Mouse (Mus musculus) embryonic stem cell, embryonic (primary cell): ENCODE measurements at regions not wholly inside any gene's neighbourhood (a gene's known extent, or its start where the extent isn't known, plus 50 kb on each side); places are given as distances from the start of the nearest gene placed in this dataset.
"Not testable (repeated sequence)": the region's sequence is repeated elsewhere in the genome, so short reads cannot be mapped to it uniquely, and the experiment has no call there.

Experiments
- CTCF ChIA-PET, 4 experiments: fragments of 300-600 bp in 2 of 4; fragments of 350-600 bp in 2 of 4; sonication (Branson Sonifier 250); formaldehyde crosslinking; loops; one replicate each; lab custom pipeline; 2022; ENCODE audit warnings: inconsistent platforms in 2 of 4; lab: Charles Lee
- POLR2A ChIA-PET, 4 experiments: fragments of 300-600 bp in 2 of 4; fragments of 350-600 bp in 2 of 4; sonication (Branson Sonifier 250); formaldehyde crosslinking; loops; one replicate each; lab custom pipeline; 2022; ENCODE audit warnings: antibody characterized with exemption in 4 of 4, inconsistent platforms in 1 of 4; lab: Charles Lee

- POLR2A ChIA-PET, CTCF ChIA-PET: not testable (repeated sequence)
These were observed 1531.6 kb upstream of the B3galt2 start for GRCm38 (mm10) chr1:142108826-142109225.

GRCm38 (mm10) chr1:142157310-142157709, 1483.2 kb upstream of the B3galt2 start:
- CTCF ChIA-PET: no interaction called here
- POLR2A ChIA-PET: no interaction called here

- POLR2A ChIA-PET: no interaction called here
- CTCF ChIA-PET: no interaction called here
These were observed 1481.0 kb upstream of the B3galt2 start for GRCm38 (mm10) chr1:142159481-142159880.

GRCm38 (mm10) chr1:142166945-142167344, 1473.5 kb upstream of the B3galt2 start:
- CTCF ChIA-PET: no interaction called here
- POLR2A ChIA-PET: no interaction called here

- ChIA-PET POLR2A (no interaction called here), CTCF (no interaction called here)
These were observed 1469.3 kb upstream of the B3galt2 start for GRCm38 (mm10) chr1:142171134-142171533.

GRCm38 (mm10) chr1:142214778-142215177, 1425.7 kb upstream of the B3galt2 start:
- POLR2A ChIA-PET: interaction anchor here in 1 of 4 experiments (0.7 kb wide), 1 partner anchor 342 kb away, joined by 9 read pairs; no protein-coding TSS in a partner anchor

More at GRCm38 (mm10) chr1:142214778-142215177, 1425.7 kb upstream of the B3galt2 start:
- CTCF ChIA-PET: no interaction called here
